Mouse (Mus musculus) liver, embryonic 16.5 days (tissue): ENCODE measurements around the gene Ccr1l1. TPM values are rescaled to one million over a fixed set of nuclear protein-coding genes. Genes with fewer than 3 reads are reported as not detected.
"Not testable (repeated sequence)": the region's sequence is repeated elsewhere in the genome, so short reads cannot be mapped to it uniquely, and the experiment has no call there.

Source experiments
- ATAC-seq: fragments of 200-750 bp; cut with Nextera tagmentation; 2 replicates; pipeline ENCODE4 v1.8.0; 2017; ENCODE audit warnings: low read depth, mild to moderate bottlenecking, moderate number of reproducible peaks, moderate library complexity
- H3K27ac ChIP-seq: fragments of 300-500 bp; sonication (generic); 2 replicates; pipeline ENCODE4 v1.5.1; 2014; ENCODE audit warnings: mild to moderate bottlenecking, low read length
- H3K27me3 ChIP-seq: fragments of 300-500 bp; sonication (generic); 2 replicates; pipeline ENCODE4 v1.6.1; 2014; ENCODE audit warnings: low read depth, low read length, mixed read lengths; ENCODE audit not compliant: control insufficient read depth, insufficient read depth
- H3K36me3 ChIP-seq: fragments of 300-500 bp; sonication (generic); 2 replicates; pipeline ENCODE4 v1.6.1; 2014; ENCODE audit warnings: mild to moderate bottlenecking; ENCODE audit not compliant: control insufficient read depth, insufficient read depth
- H3K4me1 ChIP-seq: fragments of 300-500 bp; sonication (generic); 2 replicates; pipeline ENCODE4 v1.6.1; 2014; ENCODE audit warnings: low read depth, low read length, mixed read lengths; ENCODE audit not compliant: control insufficient read depth
- H3K4me2 ChIP-seq: fragments of 300-500 bp; sonication (generic); 2 replicates; pipeline ENCODE4 v1.6.1; 2014; ENCODE audit warnings: low read depth, low read length, mixed read lengths
- H3K4me3 ChIP-seq: fragments of 300-500 bp; sonication (generic); 2 replicates; pipeline ENCODE4 v1.5.1; 2014; ENCODE audit warnings: low read depth, mild to moderate bottlenecking, low read length
- H3K9ac ChIP-seq: fragments of 300-500 bp; sonication (generic); 2 replicates; pipeline ENCODE4 v1.6.1; 2014; ENCODE audit warnings: low read depth, low read length
- H3K9me3 ChIP-seq: fragments of 300-500 bp; sonication (generic); replicated peaks from 2 replicates; pipeline ENCODE4 v1.6.1; 2016; ENCODE audit warnings: low read length; ENCODE audit not compliant: control insufficient read depth
- WGBS: fragments of 180-500 bp; shearing (Covaris S2); extraction: QIAGEN DNeasy Blood & Tissue Kit; methylation state at CpG from one replicate; pipeline ENCODE4 v1.1.7; 2014; ENCODE audit not compliant: insufficient replicate concordance; 5-methylcytosine and 5-hydroxymethylcytosine counted together
- polyA plus RNA-seq: library from polyadenylated mRNA; unstranded; fragments of >200 nt; fragmentation: Nextera tagmentation; extraction: Ambion mirVana; gene quantifications from 2 replicates; pipeline ENCODE4 v1.2.1, GENCODE M21; 2015

Gene Ccr1l1
- polyA plus RNA-seq, 1 experiment from 2014 or later: 0.07 TPM

- Histone ChIP-seq H3K36me3 (no peaks in the 10 kb centered on the region), H3K27ac (peak within 1 kb of the TSS; percentile 28; the same call in 1 of the 2 replicates), H3K9ac (no peak within 1 kb of the TSS), H3K4me3 (peak within 1 kb of the TSS; percentile 31; the same call in 1 of the 2 replicates), H3K4me1 (no peaks in the 10 kb centered on the region), H3K4me2 (no peak within 1 kb of the TSS), H3K27me3 (no peaks in the 10 kb centered on the region), H3K9me3 (no peaks in the 10 kb centered on the region)
- 0 out of 2 replicates have a peak, but pooled peaks have one; percentile 12 for ATAC-seq
- 44% methylated on average over 1 of the region's 1 CpGs for WGBS
Observed at GRCm38 (mm10) chr9:123968290-123968912, 9.8 kb downstream of the Ccr1l1 start, which contains the start of gene Ccr1. Gene Ccr1 (minus strand): TSS chr9:123968692.

- H3K4me2 ChIP-seq, H3K9me3 ChIP-seq, H3K27ac ChIP-seq, H3K9ac ChIP-seq, H3K4me1 ChIP-seq, H3K27me3 ChIP-seq, H3K4me3 ChIP-seq, H3K36me3 ChIP-seq: not testable (repeated sequence)
- ATAC-seq: peak; percentile 87
- 24% methylated on average over 1 of the region's 4 CpGs for WGBS
Observed at GRCm38 (mm10) chr9:123966858-123967495, 11.2 kb downstream of the Ccr1l1 start.

GRCm38 (mm10) chr9:123964776-123965175, 13.4 kb downstream of the Ccr1l1 start:
- H3K9me3 ChIP-seq: no peaks in the 10 kb centered on the region
- no peak overlapping the region for H3K27ac ChIP-seq
- no peaks in the 10 kb centered on the region for H3K36me3 ChIP-seq
- WGBS: 63% methylated on average over 3 of the region's 3 CpGs
- H3K4me2 ChIP-seq: no peak overlapping the region
- H3K4me1 ChIP-seq: no peaks in the 10 kb centered on the region
- ATAC-seq: no peak
- H3K4me3 ChIP-seq: no peak overlapping the region
- H3K9ac ChIP-seq: no peak overlapping the region
- no peaks in the 10 kb centered on the region for H3K27me3 ChIP-seq

DNA sequence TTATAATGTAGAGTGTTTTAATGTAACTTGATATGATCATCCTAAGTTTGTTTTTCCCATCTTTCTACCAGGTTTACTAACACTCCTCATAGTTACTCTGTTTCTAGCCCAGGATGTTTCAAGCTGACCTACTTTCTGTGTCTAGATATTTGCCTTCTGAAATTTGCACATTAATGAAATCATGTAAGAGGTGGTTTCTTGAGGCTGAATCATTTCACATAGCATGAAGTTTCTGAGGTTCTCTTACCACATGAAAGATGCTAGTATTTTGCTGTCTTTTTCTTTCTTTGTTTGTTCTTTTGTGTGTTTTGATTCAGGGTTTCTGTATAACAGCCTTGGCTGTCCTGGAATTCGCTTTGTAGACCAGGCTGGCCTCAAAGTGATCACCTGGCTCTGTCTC, 18.0 kb downstream of the Ccr1l1 start:
- Histone ChIP-seq H3K4me1 (peaks cover 14% of the 10 kb centered on the region), H3K27me3 (no peaks in the 10 kb centered on the region), H3K36me3 (no peaks in the 10 kb centered on the region), H3K27ac (no peak overlapping the region), H3K9ac (no peak overlapping the region), H3K4me3 (no peak overlapping the region), H3K9me3 (no peaks in the 10 kb centered on the region), H3K4me2 (no peak overlapping the region)
- WGBS: 84% methylated on average over 1 of the region's 1 CpGs
- ATAC-seq: no peak

DNA sequence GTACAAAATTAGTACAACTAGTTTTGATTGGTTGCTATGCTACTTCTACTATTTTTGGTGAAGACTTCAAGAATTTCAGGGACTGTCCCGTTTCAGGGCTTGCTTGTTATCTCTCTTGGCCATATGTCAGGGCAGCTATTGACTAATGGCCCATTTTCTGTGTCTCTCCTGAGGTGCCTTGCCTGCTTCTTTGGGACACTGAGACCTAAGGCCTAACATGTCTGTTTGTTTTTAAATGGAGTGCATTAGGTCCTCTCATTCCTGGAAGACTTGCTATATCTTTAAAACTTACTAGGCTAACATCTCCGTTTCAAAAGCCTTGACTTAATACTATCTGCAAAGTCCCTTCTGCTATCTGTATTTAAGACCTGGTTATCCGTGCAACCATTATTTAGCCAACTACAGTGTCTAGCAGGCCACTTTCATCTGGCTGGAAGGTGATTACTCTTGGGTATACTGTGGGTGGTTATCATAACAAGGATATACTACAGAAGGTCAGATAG, 20.2 kb downstream of the Ccr1l1 start:
- Histone ChIP-seq H3K4me1 (peaks cover 14% of the 10 kb centered on the region), H3K27me3 (no peaks in the 10 kb centered on the region), H3K9me3 (no peaks in the 10 kb centered on the region), H3K9ac (no peak overlapping the region), H3K27ac (peak overlapping the region; percentile 84), H3K36me3 (no peaks in the 10 kb centered on the region), H3K4me2 (peak overlapping the region; percentile 2), H3K4me3 (no peak overlapping the region)
- 19% methylated on average over 3 of the region's 3 CpGs for WGBS
- peak; percentile 95 for ATAC-seq

GRCm38 (mm10) chr9:123956892-123957291, 21.3 kb downstream of the Ccr1l1 start:
- H3K9me3 ChIP-seq: no peaks in the 10 kb centered on the region
- 84% methylated on average over 1 of the region's 1 CpGs for WGBS
- H3K4me1 ChIP-seq: peaks cover 14% of the 10 kb centered on the region
- ATAC-seq: no peak
- H3K4me2 ChIP-seq: no peak overlapping the region
- no peak overlapping the region for H3K27ac ChIP-seq
- H3K9ac ChIP-seq: no peak overlapping the region
- H3K4me3 ChIP-seq: no peak overlapping the region
- no peaks in the 10 kb centered on the region for H3K27me3 ChIP-seq
- no peaks in the 10 kb centered on the region for H3K36me3 ChIP-seq

DNA sequence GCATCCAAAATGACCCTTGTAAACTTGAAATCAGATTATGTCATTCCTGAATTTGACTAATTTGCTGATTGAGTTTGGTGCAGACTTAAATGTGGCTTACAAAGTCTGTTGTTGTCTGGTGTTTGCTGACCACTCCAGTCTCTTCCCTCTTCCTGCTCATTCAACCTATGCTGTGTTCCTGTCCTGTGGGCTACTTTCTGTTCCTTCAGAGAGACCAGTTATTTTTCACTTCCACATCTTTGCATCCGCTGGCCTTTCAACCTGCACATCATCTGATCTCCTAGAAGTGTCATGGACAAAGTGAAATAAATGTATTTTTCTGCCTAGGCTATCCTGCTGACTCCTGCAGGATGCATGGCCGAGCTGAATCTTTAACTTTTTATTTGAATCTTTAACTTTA, 24.7 kb downstream of the Ccr1l1 start:
- H3K27ac ChIP-seq: no peak overlapping the region
- H3K4me3 ChIP-seq: no peak overlapping the region
- H3K9me3 ChIP-seq: no peaks in the 10 kb centered on the region
- no peaks in the 10 kb centered on the region for H3K36me3 ChIP-seq
- H3K9ac ChIP-seq: no peak overlapping the region
- ATAC-seq: no peak
- H3K4me1 ChIP-seq: peaks cover 11% of the 10 kb centered on the region
- WGBS: 40% methylated on average over 2 of the region's 2 CpGs
- no peaks in the 10 kb centered on the region for H3K27me3 ChIP-seq
- H3K4me2 ChIP-seq: no peak overlapping the region

GRCm38 (mm10) chr9:123951176-123951575, 27.0 kb downstream of the Ccr1l1 start:
- Histone ChIP-seq H3K4me3 (no peak overlapping the region), H3K27ac (no peak overlapping the region), H3K36me3 (no peaks in the 10 kb centered on the region), H3K4me1 (peaks cover 3% of the 10 kb centered on the region; the same call in 1 of the 2 replicates), H3K9ac (no peak overlapping the region), H3K9me3 (no peaks in the 10 kb centered on the region), H3K27me3 (no peaks in the 10 kb centered on the region), H3K4me2 (no peak overlapping the region)
- 28% methylated on average over 1 of the region's 1 CpGs for WGBS
- no peak for ATAC-seq

DNA sequence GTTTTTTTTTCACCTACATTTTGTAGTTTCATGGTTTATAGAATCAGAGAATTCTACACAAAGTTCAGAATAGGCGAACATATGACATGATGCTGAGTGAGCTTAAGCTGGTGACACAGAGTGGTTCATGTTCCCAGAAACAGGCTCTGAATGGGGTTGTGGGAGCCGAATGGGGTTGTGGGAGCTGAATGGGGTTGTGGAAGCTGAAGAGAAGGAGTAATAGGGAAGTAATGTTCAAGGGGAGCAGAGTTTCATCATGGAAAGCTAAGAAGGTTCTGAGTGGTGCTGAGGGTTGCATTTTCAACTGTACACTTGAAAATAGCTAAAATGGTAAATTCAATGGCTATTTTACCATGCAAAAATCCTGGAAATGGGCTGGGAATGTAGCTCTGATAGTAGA, 28.8 kb downstream of the Ccr1l1 start:
- H3K4me3 ChIP-seq: no peak overlapping the region
- no peak overlapping the region for H3K9ac ChIP-seq
- no peak overlapping the region for H3K27ac ChIP-seq
- H3K27me3 ChIP-seq: no peaks in the 10 kb centered on the region
- peaks cover 3% of the 10 kb centered on the region; the same call in 1 of the 2 replicates for H3K4me1 ChIP-seq
- no peaks in the 10 kb centered on the region for H3K9me3 ChIP-seq
- no peak for ATAC-seq
- H3K36me3 ChIP-seq: no peaks in the 10 kb centered on the region
- 52% methylated on average over 2 of the region's 2 CpGs for WGBS
- no peak overlapping the region for H3K4me2 ChIP-seq
